Mouse (Mus musculus) embryo, embryonic 11 days (tissue): Measurements from ENCODE around the gene Ccdc121.

Source experiments
- DNase-seq: peaks from one replicate; pipeline ENCODE4 v3.0.0-alpha.2; 2015

Ccdc121 gene

GRCm38 (mm10) chr1:181511307-181511706 is at the start of gene Ccdc121:
Gene Ccdc121, minus strand, starts transcription at chr1:181511451.
- no peak for DNase-seq

DNA sequence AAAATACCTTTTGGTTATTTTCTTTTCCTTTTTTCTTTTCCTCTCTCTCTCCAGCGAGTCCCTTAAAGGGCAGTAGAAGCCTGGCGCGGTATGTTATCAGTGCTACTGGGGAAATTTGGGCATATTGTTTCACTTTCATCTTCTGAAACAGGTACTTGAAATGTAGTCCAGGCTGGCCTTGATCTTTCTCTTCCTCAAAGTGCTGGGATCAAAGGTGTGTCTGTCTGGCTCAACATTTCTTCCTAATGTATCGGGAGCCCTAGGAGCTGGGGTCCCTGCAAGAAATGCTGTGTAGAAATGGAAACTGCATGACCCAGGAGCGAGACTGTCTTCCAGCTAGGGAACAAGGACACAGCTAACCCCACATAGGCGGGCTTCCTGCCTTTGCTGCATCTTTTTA is 49.1 kb upstream of the Ccdc121 start:
- no peak for DNase-seq

DNA sequence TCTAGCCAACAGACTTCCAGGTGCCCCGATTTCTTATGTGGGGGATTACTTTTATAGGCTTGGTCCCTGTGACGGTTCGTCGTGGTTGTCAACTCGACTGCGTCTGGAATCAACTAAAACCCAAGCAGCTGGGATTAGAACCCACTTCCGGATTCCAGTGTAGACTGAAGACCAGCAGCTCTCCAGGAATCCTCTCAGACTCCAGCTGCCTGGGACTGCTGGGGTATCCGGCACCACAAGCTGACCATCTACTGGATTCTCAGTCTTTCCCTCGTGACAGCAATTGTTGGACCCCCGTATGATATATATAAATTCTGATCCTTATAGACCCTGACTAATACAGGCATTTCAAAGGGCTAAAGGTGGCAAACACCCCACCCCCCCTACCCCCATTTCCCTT is 48.4 kb upstream of the Ccdc121 start:
- no peak for DNase-seq

GRCm38 (mm10) chr1:181555475-181555874 is 44.2 kb upstream of the Ccdc121 start:
- no peak for DNase-seq

GRCm38 (mm10) chr1:181552533-181553410 is 41.5 kb upstream of the Ccdc121 start:
- no peak for DNase-seq

DNA sequence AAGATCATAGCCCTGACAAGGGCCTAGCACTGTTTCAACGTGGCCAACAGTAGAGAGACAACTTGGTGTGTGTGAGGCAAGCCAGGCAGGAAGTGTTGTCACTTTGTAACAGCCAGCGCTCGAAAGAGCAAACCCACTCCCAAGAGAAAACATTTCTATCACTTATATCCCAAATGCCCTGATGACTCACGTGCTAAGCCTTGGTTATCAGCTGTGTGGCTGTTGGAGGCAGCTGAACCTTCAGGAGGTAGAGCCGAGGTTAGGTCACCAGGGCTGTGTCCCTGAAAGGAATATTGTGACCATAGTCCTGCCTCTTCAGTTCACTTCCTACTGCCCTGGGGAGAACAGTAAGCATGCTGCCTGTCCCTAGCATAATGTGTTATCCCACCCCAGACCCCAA is 39.6 kb upstream of the Ccdc121 start:
- no peak for DNase-seq

- no peak for DNase-seq
Measured at GRCm38 (mm10) chr1:181549987-181550386, 38.7 kb upstream of the Ccdc121 start.

DNA sequence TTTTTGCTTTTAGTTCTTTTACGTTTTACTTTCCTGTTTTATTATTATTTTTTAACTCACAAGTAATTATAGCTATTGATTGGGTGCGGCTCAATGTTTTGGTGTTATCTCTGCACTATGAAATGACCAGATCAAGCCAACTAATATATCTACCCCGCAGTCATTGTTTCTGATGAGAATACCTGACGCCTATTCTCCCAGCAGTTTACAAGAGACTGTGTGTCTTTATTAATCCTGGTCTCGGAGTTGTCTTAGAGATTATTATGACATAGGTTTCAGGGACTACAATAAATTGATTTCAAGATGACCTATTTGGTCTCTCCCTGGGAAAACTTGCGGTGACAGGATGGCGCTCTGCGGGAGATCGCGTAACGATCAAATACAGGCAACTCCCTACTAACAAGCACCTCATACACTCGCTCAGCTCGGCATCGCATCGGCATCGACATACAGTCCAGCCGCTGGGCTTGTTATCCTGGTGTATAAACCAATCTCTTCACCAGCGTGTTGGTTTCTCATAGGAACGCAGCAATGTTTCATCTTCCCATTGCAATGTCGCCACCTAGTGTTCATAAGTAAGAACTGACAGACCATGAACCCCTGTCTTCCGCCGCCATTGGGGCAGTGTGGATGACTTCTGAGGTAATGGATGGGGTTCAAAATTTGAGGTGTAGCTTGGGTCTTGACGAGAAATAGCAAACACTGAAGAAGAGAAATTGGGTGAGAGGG is 34.0 kb upstream of the Ccdc121 start:
- DNase-seq = peak; percentile 88

DNA sequence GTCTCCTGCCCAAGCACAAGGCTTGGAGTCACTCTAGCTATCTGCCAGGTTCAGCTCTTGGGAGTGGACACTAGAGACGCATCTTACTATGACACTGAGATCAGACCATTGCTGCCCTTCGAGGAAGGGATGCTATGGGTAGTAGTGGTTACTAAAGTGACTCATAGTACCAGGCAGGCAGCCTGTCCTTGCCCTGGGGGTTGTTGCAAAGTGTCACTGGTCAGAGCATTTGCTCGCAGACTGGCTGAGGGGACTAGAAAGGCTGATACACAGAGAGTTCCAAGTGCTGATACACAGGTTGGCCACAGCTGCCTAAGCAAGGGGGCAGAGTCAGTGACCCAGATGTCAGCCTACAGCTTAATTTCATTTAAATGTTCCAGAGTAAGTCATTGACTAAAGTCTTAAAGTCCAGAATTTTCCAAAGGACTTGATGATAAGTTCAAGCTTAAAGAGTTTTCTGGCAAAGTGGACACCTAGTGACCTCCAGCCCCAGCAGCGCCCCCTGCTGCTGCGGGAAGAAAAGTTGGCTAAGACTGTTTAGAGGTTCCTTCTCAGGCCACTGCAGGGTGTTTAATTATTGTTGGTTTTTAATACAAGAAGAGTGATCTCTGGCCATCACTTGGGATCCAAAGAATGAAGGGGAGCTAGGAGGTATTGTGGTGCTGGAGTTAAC is 32.6 kb upstream of the Ccdc121 start:
- DNase-seq = peak; percentile 42

DNA sequence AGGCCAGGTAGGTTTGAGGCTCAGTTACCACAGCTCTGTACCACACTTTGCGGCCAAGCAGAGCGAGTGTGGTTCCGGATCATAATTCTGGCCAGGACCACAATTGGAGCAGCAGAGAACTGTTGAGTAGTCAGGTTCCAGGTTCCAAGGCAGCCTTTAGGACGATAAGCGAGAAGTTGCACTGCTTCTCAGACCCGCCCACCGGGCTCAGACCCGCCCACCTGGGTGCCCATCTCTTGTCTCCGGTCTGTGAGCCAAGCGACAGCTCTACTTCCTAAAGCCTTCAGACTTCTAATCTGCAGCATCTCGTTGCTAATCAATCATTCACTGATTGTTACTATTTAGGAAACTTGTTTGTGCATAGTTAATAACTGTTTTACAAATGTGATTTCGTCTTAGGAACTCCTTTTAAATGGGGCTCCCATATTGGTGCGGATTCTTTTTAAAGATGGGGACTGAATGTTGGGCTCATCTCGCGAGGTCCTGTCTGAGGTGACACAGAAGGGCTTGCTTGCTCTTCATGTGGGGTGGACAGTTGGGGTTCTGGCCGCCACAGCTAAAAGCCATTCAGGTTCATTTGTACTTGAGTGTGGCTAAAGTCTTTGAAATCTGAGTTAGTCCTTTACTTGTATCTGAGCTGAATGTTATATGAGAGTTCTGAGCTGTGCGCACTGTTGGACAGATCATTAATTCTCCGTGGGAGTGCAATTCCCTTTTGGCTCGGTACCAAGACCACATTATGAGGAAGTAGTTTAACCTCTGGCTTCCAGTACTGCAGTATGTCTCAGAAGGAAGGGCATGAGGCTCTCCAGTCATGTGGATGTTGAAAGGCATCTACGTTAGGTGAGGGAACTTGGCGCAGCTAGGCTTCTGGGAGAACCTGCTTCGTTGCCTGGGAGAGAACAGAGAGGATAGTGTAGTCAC is 28.9 kb upstream of the Ccdc121 start:
- DNase-seq = peak; percentile 31

GRCm38 (mm10) chr1:181537627-181538525 is 26.6 kb upstream of the Ccdc121 start:
- no peak for DNase-seq

- DNase-seq = peak; percentile 25
Measured at GRCm38 (mm10) chr1:181535165-181535873, 24.1 kb upstream of the Ccdc121 start.

GRCm38 (mm10) chr1:181529368-181529767 is 18.1 kb upstream of the Ccdc121 start:
- no peak for DNase-seq

DNA sequence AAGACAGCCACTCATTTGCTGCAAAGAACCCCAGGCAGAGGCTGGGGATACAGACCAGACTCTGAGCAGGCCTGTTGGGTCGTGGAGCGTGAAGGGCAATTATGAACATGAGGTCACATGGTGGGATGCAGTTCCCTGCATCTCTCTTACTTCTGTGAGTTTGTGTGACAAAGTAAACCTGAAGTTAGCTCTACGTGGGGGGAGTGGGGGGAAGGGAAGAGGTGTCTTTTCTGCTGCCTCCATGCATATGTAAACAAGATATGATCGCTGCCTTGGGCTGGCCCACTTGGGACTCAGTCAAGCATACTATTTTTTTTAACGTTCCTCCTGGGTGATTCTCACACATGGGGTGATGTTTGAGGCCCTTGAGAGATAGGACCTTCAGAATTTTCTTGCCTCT is 14.7 kb upstream of the Ccdc121 start:
- no peak for DNase-seq

GRCm38 (mm10) chr1:181523831-181524230 is 12.6 kb upstream of the Ccdc121 start:
- DNase-seq = no peak

GRCm38 (mm10) chr1:181521401-181522091 is 10.3 kb upstream of the Ccdc121 start:
- no peak for DNase-seq

DNA sequence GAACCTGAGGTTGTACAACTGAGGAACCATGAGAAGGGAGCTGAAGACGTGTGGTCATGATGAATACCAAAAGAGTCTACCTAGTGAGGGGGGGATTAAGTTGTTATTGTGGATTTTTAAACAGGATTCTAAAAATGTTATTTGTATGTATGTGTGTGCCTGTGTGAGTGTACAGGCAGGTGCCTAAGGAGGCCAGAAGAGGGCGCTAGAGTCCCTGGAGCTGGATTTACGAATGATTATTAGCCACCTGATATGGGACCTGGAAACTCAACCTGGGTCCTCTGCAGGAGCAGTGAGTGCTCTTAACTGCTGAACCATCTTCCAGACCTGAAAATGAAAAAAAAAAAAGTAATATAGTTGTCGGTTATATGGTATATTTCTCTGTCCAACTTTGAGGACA is 7.9 kb upstream of the Ccdc121 start:
- DNase-seq = no peak

DNA sequence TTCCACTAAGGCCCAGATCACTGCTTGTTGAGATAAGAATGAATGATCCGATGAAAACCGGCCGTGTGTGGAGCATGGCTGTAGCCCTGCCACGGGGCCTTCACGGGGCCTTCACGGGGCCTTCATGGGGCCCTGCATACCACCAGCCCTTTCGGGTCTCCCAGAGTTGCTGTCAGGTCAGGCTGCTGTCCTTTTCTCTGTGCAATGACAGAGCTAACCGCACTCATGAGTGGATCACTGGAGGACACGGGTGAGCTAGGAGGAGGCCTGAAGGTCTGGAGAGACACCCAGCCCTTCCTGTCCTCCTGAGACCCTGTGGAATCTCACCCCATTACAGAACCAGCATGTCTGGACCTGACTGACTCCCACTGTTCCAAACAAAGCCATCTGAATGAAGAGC is 6.8 kb upstream of the Ccdc121 start:
- no peak for DNase-seq

GRCm38 (mm10) chr1:181512430-181513129 is 1.3 kb upstream of the Ccdc121 start:
- no peak for DNase-seq
